Mouse (Mus musculus): ENCODE measurements around the gene Cdrt4. TPM values are rescaled to one million over a fixed set of nuclear protein-coding genes. Genes with fewer than 3 reads are reported as not detected.

The Cdrt4 gene
- total and polyA plus RNA-seq, 3 experiments, result not detected

DNA sequence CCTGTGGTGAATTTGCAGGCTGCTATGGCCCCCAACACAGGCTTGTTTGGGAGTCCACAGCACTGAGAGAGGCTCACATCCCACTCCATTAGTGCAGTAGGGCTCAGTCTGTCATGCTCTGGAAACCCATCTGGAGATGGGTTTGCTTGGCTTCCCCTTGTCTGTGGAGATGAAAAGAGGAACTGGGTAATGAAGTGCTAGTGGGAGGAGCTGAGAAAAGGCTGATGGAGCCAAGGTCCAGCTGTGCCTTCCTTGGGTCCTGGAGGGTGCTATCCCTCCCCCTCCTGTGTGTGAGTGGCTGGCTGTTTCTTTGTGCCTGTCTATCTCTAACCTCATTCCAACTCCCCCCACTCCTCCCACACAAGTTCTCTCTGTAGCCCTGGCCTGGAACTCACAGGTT is 69.6 kb downstream of the Cdrt4 start:
- no peak overlapping the region for H3K27ac ChIP-seq (ENCODE audit: insufficient read depth, low read depth)
- H3K79me2 ChIP-seq (replicated peaks; ENCODE audit: control insufficient read depth, extremely low read depth, insufficient read depth, poor library complexity, severe bottlenecking), result no peaks in the 10 kb centered on the region
- peak; percentile 94 for DNase-seq (ENCODE audit: extremely low read depth)
- H3K36me3 ChIP-seq (replicated peaks in 1 of 2; ENCODE audit: control insufficient read depth in 1 of 2, insufficient read depth in 1 of 2, low read length in 1 of 2), result no peaks in the 10 kb centered on the region
- no peak overlapping the region for H3K9ac ChIP-seq (ENCODE audit: insufficient read depth, low read depth)
- in situ Hi-C loops (cut with MboI; ENCODE audit: low pct_ligation_motif_present, low pct_unique_long_range_greater_than_20kb, low sequenced_read_pairs), result no loop called here
- H3K4me1 ChIP-seq (ENCODE audit: control insufficient read depth in 1 of 2, insufficient read depth in 2 of 2), result peaks cover 2 to 33% of the 10 kb centered on the region in 2 experiments; a peak in 3 of 4 replicates
- dilution Hi-C loops (cut with MboI; ENCODE audit: extremely low pct_ligation_motif_present, extremely low pct_unique_long_range_greater_than_20kb, low sequenced_read_pairs), result no loop called here
- H3K4me2 ChIP-seq (ENCODE audit: insufficient read depth, low read depth, poor library complexity, severe bottlenecking), result no peak overlapping the region
- H3K4me3 ChIP-seq (replicated peaks in 1 of 3; ENCODE audit: low read depth in 2 of 3, low read length in 2 of 3, poor library complexity in 1 of 3), result no peak overlapping the region
- TF ChIP-seq MAZ (IDR thresholded peaks at IDR 0.05; ENCODE audit: low read depth, low read length) (peak; percentile 67), CHD2 (IDR thresholded peaks at IDR 0.05; ENCODE audit: low read length) (peak; percentile 63; the same call in 1 of the 2 replicates), USF2 (conservative IDR thresholded peaks at IDR 0.05; ENCODE audit: low read depth, low read length) (no peak), TBP (conservative IDR thresholded peaks at IDR 0.05; ENCODE audit: low read depth, low read length) (no peak), HCFC1 (IDR thresholded peaks at IDR 0.05; ENCODE audit: low read depth, low read length) (0 out of 2 replicates have a peak, but pooled peaks have one; percentile 13), MAFK (IDR thresholded peaks at IDR 0.05; ENCODE audit: insufficient replicate concordance, low read length) (no peak), ETS1 (conservative IDR thresholded peaks at IDR 0.05; ENCODE audit: low read depth, low read length) (peak; percentile 45), KAT2A (IDR thresholded peaks at IDR 0.05; ENCODE audit: insufficient replicate concordance, low read length) (no peak), TCF12 (IDR thresholded peaks at IDR 0.05; ENCODE audit: low read depth, low read length) (peak; percentile 65), EP300 (IDR thresholded peaks at IDR 0.05; ENCODE audit: low read length) (peak; percentile 95), UBTF (IDR thresholded peaks at IDR 0.05; ENCODE audit: low read depth, low read length) (no peak), IRF4 (IDR thresholded peaks at IDR 0.05; ENCODE audit: low read depth, low read length) (peak; percentile 93), ELF1 (IDR thresholded peaks at IDR 0.05; ENCODE audit: low read depth, low read length) (no peak), SIN3A (IDR thresholded peaks at IDR 0.05; ENCODE audit: low read length) (peak; percentile 55; the same call in 1 of the 2 replicates), ZNF384 (IDR thresholded peaks at IDR 0.05; ENCODE audit: low read depth, low read length) (no peak)
- H3K9me3 ChIP-seq (replicated peaks; ENCODE audit: low read length), result no peaks in the 10 kb centered on the region
- no peaks in the 10 kb centered on the region for H3K27me3 ChIP-seq (replicated peaks)

DNA sequence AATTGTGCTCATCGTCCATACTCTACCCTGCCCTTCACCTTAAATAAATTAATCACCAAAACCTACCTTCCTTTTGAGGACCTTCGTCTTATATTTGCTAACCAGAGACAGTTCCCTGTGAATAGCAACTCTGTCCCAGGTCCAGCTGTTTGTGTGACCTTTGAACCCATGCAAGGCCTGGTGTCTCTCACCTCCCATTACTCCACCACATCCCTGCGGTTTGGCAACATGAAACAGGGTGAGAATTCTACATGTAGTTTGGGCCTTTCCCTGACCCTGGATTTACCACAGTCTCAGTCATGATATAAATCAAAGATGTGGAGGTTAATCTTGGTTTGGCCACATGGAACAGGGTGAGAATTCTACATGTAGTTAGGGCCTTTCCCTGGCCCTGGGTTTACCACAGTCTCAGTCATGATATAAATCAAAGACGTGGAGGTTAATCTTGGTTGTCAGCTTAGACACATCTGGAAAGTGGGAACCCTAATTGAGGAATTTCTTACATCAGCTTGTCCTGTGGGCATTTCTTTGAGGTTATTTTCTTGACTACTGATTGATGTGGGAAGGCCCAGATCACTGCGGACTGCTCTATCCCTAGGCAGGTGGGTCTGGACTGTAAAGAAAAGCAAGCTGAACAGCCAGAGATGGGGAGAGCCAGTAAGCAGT is 70.3 kb downstream of the Cdrt4 start:
- no peaks in the 10 kb centered on the region for H3K36me3 ChIP-seq (replicated peaks in 1 of 2; ENCODE audit: control insufficient read depth in 1 of 2, insufficient read depth in 1 of 2, low read length in 1 of 2)
- H3K9me3 ChIP-seq (replicated peaks; ENCODE audit: low read length), result no peaks in the 10 kb centered on the region
- H3K27me3 ChIP-seq (replicated peaks), result no peaks in the 10 kb centered on the region
- no peak overlapping the region for H3K27ac ChIP-seq (ENCODE audit: insufficient read depth, low read depth)
- peaks cover 2 to 33% of the 10 kb centered on the region in 2 experiments; a peak in 3 of 4 replicates for H3K4me1 ChIP-seq (ENCODE audit: control insufficient read depth in 1 of 2, insufficient read depth in 2 of 2)
- no peak overlapping the region for H3K4me2 ChIP-seq (ENCODE audit: insufficient read depth, low read depth, poor library complexity, severe bottlenecking)
- peak; percentile 63 for DNase-seq (ENCODE audit: extremely low read depth)
- no peaks in the 10 kb centered on the region for H3K79me2 ChIP-seq (replicated peaks; ENCODE audit: control insufficient read depth, extremely low read depth, insufficient read depth, poor library complexity, severe bottlenecking)
- no peak overlapping the region for H3K9ac ChIP-seq (ENCODE audit: insufficient read depth, low read depth)
- in situ Hi-C loops (cut with MboI; ENCODE audit: low pct_ligation_motif_present, low pct_unique_long_range_greater_than_20kb, low sequenced_read_pairs), result no loop called here
- H3K4me3 ChIP-seq (replicated peaks in 1 of 3; ENCODE audit: low read depth in 2 of 3, low read length in 2 of 3, poor library complexity in 1 of 3), result no peak overlapping the region
- TF ChIP-seq SIN3A (IDR thresholded peaks at IDR 0.05; ENCODE audit: low read length) (0 out of 2 replicates have a peak, but pooled peaks have one; percentile 17), MAX (IDR thresholded peaks at IDR 0.05; ENCODE audit: low read length) (0 out of 2 replicates have a peak, but pooled peaks have one; percentile 20), ETS1 (conservative IDR thresholded peaks at IDR 0.05; ENCODE audit: low read depth, low read length) (peak; percentile 50), KAT2A (IDR thresholded peaks at IDR 0.05; ENCODE audit: insufficient replicate concordance, low read length) (no peak), RCOR1 (conservative IDR thresholded peaks at IDR 0.05; ENCODE audit: low read depth, low read length) (peak; percentile 62; the same call in 1 of the 2 replicates), MEF2A (IDR thresholded peaks at IDR 0.05; ENCODE audit: borderline replicate concordance, low read depth, low read length) (peak; percentile 33; the same call in 1 of the 2 replicates)
- dilution Hi-C loops (cut with MboI; ENCODE audit: extremely low pct_ligation_motif_present, extremely low pct_unique_long_range_greater_than_20kb, low sequenced_read_pairs), result no loop called here

All from CH12.LX (cell line).